Mouse (Mus musculus) heart, embryonic 10.5 days (tissue): ENCODE measurements around the gene Pigm. TPM values are rescaled to one million over a fixed set of nuclear protein-coding genes. Genes with fewer than 3 reads are reported as not detected.

ENCODE experiments used
- DNase-seq: peaks from one replicate; pipeline ENCODE4 v3.0.0-alpha.2; 2017; ENCODE audit warnings: low spot score
- H3K27ac ChIP-seq: fragments of 300-500 bp; sonication (generic); 2 replicates; pipeline ENCODE4 v1.5.1; 2016; ENCODE audit warnings: mild to moderate bottlenecking
- H3K27me3 ChIP-seq: fragments of 300-500 bp; sonication (generic); 2 replicates; pipeline ENCODE4 v1.6.1; 2016; ENCODE audit warnings: mild to moderate bottlenecking; ENCODE audit not compliant: poor library complexity, insufficient read depth, severe bottlenecking
- H3K36me3 ChIP-seq: fragments of 300-500 bp; sonication (generic); 2 replicates; pipeline ENCODE4 v1.6.1; 2016; ENCODE audit warnings: mild to moderate bottlenecking, moderate library complexity
- H3K4me1 ChIP-seq: fragments of 300-500 bp; sonication (generic); 2 replicates; pipeline ENCODE4 v1.6.1; 2016; ENCODE audit warnings: mild to moderate bottlenecking
- H3K4me3 ChIP-seq: fragments of 300-500 bp; sonication (generic); 2 replicates; pipeline ENCODE4 v1.5.1; 2016; ENCODE audit warnings: mild to moderate bottlenecking, moderate library complexity
- H3K9me3 ChIP-seq: fragments of 300-500 bp; sonication (generic); 2 replicates; pipeline ENCODE4 v1.6.1; 2016; ENCODE audit warnings: mild to moderate bottlenecking, moderate library complexity
- WGBS: fragments of 180-500 bp; shearing (Covaris S2); methylation state at CpG from one replicate; pipeline ENCODE4 v1.1.7; 2016; 5-methylcytosine and 5-hydroxymethylcytosine counted together
- polyA plus RNA-seq: library from polyadenylated mRNA; unstranded; fragments of >200 nt; fragmentation: Nextera tagmentation; extraction: Ambion mirVana; gene quantifications from 2 replicates; pipeline ENCODE4 v1.2.1, GENCODE M21; 2016

Gene Pigm
- polyA plus RNA-seq, result 8.0 and 8.6 TPM in 2 replicates

DNA sequence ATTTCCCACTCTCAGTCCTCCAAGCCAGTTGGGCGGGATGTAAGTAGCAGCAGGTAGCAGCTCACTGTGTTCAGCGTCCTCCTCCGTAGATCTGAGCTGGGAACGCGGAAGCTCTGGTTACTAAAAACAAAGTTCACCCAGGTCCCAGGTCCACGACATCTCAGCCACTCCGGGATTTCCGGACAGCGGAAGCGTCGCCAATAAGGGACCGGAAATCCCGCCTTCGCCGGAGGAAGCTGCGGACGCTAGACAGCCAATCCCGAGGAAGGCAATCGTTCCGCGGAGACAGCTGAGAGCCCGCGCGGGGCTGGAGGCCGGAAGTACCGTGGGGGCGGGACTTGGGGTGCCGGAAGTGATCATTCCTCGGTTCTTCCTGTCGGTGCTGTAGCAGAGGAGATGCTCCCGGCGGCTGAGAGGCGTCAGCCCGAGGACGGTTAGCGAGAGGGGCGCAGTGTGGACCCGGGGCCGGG is at the start of gene Pigm:
Pigm (plus strand) TSS at position 349 of the 470 bp plus-strand sequence.
- Histone ChIP-seq H3K9me3 (no peaks in the 10 kb centered on the region), H3K36me3 (peaks cover 17% of the 10 kb centered on the region), H3K27me3 (peaks cover 5% of the 10 kb centered on the region; the same call in 1 of the 2 replicates), H3K27ac (peak within 1 kb of the TSS; percentile 89), H3K4me3 (peak within 1 kb of the TSS; percentile 82), H3K4me1 (peaks cover 15% of the 10 kb centered on the region)
- peak; percentile 99 for DNase-seq
- under 1% methylated on average over 39 of the region's 39 CpGs for WGBS

DNA sequence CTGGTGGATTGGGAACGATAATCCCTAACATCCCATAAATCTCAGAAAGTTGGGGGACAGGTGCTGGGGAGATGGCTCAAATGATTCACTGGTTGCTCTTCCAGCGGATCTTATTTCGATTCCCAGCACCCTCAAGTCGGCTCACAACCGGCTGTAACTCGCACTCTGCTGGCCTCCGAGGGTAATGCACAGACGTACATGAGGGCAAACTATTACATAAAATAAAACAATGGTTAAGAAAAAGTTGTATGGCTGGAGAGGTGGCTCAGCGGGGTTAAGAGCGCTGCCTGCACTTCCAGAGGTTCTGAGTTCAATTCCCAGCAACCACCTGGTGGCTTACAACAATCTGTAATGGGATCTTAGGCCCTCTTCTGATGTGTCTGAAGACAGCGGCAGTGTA is 49.7 kb upstream of the Pigm start:
- peaks cover 22% of the 10 kb centered on the region for H3K4me1 ChIP-seq
- no peaks in the 10 kb centered on the region for H3K9me3 ChIP-seq
- 44% methylated on average over 11 of the region's 11 CpGs for WGBS
- H3K27ac ChIP-seq, result no peak overlapping the region
- no peak for DNase-seq
- no peaks in the 10 kb centered on the region for H3K36me3 ChIP-seq
- H3K27me3 ChIP-seq, result peaks cover 97% of the 10 kb centered on the region
- peak overlapping the region; percentile 63 for H3K4me3 ChIP-seq

DNA sequence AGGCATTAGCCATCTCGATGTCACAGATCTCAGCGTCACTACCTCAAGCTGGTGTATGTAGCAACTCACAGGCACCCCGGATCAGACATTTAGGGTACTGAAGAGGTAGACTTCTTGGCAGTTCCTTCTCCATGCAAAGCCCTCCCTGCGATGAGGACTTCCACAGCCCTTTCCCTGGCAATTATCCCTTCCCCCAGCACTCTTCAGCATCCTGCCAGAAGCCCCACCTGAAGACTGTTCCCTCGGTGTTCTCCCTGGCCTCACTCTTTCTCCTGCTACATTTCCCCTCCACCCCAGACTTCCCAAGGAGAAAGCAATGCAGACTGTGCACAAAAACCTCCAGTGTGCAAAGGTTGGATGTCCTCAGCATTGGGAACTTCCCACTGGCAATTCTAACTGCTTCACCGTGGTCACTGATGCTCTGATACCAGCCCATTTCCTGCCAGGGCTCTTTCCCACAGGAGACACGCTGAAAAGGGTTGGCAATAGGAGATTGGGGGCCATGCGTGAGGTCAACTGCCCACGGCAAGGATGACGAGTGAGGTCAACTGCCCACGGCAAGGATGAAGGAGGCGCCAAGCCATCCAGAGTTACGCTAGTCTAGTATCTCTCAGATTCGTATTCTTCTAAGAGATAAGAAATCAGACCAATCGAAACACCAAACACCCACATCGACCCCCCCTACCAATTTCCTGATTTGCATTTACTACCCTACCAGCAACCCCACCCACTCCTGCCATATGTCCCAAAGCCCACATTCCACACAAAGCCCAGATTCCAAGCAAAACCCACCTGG is 48.9 kb upstream of the Pigm start:
- Histone ChIP-seq H3K4me3 (no peak overlapping the region), H3K36me3 (no peaks in the 10 kb centered on the region), H3K27me3 (peaks cover 93% of the 10 kb centered on the region), H3K4me1 (peaks cover 22% of the 10 kb centered on the region), H3K27ac (no peak overlapping the region), H3K9me3 (no peaks in the 10 kb centered on the region)
- 80% methylated on average over 16 of the region's 16 CpGs for WGBS
- no peak for DNase-seq

DNA sequence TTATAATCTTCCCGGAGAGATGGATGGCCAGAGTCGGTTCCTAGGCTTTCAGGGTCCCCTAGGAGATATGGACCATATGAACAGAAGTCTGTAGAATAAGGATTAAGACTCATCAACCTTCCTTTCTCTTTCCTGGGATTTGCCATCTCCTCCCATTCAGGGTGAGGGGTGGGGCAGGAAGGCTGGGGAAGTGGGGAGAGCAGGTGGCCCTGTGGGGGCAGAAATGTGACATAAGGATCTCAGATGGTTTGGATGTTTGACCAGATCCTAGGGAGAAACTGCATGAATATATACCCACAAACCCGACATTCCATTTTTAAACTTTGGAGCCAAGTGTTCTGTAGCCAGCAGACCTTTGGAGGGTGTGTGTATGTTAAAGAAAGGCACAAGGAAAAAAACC is 48.3 kb upstream of the Pigm start:
- H3K27me3 ChIP-seq, result peaks cover 93% of the 10 kb centered on the region

DNA sequence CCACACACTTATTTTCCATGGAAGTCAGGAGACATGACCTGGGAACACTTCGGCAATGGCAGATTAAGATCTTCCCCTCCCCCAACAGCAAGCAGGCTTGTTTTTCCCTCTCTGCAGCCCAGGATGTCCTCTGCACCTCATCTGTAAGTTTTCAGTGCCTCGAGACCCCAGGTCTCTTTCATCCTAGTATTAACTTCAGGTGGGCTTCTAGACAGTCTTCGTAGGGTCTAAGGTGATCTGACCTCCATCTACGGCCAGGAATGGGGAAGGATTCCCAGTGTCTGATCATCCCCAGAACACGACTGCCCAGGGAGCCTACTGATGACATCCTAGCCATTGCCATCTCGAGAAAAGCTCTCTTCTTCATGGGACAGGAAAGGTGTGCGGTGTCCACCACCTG is 47.9 kb upstream of the Pigm start:
- DNase-seq, result no peak
- peaks cover 17% of the 10 kb centered on the region for H3K4me1 ChIP-seq
- H3K27me3 ChIP-seq, result peaks cover 93% of the 10 kb centered on the region
- no peak overlapping the region for H3K27ac ChIP-seq
- H3K9me3 ChIP-seq, result no peaks in the 10 kb centered on the region
- no peak overlapping the region for H3K4me3 ChIP-seq
- no peaks in the 10 kb centered on the region for H3K36me3 ChIP-seq
- WGBS, result 72% methylated on average over 7 of the region's 7 CpGs

More for the DNA sequence above, 48.3 kb upstream of the Pigm start:
- Histone ChIP-seq H3K9me3 (no peaks in the 10 kb centered on the region), H3K36me3 (no peaks in the 10 kb centered on the region), H3K4me1 (peaks cover 17% of the 10 kb centered on the region), H3K4me3 (no peak overlapping the region), H3K27ac (no peak overlapping the region)
- no peak for DNase-seq
- 74% methylated on average over 3 of the region's 3 CpGs for WGBS

DNA sequence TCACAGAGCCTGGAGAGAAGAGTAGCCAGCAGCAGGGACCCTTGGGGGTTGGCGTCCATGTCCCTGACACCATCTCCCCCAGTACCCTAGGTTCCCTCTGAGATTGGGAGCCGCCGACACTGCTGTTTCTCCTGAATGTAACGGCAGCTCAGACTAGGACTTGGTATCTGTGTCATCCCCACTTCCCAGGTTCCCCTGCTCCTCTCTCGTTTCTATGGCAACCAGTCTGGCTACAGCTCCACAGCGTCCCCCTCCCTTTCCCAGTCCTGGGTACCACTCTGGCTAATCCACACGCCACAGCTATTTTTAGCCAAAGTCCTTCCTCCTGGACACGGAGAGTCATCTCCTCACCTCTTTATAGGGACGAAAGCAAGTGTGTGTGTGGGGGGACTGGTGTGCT is 47.2 kb upstream of the Pigm start, which contains the start of gene Kcnj9:
Kcnj9 (minus strand) TSS at position 188 of the 400 bp plus-strand sequence.
- DNase-seq, result no peak
- WGBS, result 26% methylated on average over 9 of the region's 9 CpGs
- H3K4me1 ChIP-seq, result peaks cover 17% of the 10 kb centered on the region
- H3K27ac ChIP-seq, result no peak within 1 kb of the TSS
- H3K4me3 ChIP-seq, result no peak within 1 kb of the TSS
- no peaks in the 10 kb centered on the region for H3K9me3 ChIP-seq
- H3K27me3 ChIP-seq, result peaks cover 96% of the 10 kb centered on the region
- no peaks in the 10 kb centered on the region for H3K36me3 ChIP-seq

DNA sequence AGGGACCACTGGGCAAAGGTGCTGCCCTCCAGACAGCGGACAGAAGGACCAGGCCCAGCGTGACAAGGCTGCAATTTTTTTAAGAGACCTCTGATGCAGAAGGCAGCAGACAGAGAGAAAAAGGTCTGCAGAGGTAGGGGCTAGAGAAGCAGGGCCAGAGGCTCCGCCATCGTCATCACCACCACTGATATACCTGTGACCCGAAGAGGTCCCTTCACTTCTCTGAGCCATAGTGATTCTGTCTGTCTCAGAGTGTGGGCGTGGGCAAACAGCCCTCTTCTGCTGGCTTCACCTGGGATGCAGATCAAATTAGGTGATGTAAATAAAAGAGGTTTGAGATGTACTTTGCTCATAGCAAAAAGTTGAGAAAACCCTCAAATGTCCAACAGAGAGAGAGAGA is 46.7 kb upstream of the Pigm start:
- 73% methylated on average over 6 of the region's 6 CpGs for WGBS
- Histone ChIP-seq H3K4me3 (no peak overlapping the region), H3K27me3 (peaks cover 95% of the 10 kb centered on the region), H3K4me1 (peaks cover 17% of the 10 kb centered on the region), H3K36me3 (no peaks in the 10 kb centered on the region), H3K9me3 (no peaks in the 10 kb centered on the region), H3K27ac (no peak overlapping the region)
- DNase-seq, result no peak

DNA sequence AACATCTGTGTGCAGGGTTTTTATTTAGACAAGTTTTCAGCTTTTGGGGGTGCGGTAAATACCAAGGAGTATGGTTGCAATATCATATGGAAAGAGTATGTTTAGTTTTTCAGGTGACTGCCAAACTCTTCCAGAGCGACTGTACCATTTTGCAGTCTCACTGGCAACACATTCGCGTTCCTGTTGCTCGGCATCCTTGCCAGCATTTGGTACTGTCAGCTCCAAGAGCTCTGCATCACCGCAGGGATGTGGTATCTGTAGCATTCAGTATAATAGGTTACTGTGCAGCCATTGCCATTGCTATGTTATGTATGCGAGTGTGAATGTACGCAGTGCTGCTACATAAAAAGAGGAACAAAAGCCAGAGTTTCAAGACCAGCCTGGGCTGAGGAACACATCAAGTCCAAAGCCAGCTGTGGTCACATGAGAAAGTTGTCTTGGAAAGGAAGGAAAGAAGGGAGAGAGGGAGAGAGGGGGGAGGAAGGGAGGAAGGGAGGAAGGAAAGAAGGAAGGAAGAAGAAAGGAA is 44.9 kb upstream of the Pigm start:
- Histone ChIP-seq H3K9me3 (no peaks in the 10 kb centered on the region), H3K27ac (no peak overlapping the region), H3K36me3 (no peaks in the 10 kb centered on the region), H3K4me3 (no peak overlapping the region), H3K27me3 (peaks cover 93% of the 10 kb centered on the region), H3K4me1 (peaks cover 6% of the 10 kb centered on the region)
- no peak for DNase-seq
- WGBS, result 70% methylated on average over 8 of the region's 8 CpGs

DNA sequence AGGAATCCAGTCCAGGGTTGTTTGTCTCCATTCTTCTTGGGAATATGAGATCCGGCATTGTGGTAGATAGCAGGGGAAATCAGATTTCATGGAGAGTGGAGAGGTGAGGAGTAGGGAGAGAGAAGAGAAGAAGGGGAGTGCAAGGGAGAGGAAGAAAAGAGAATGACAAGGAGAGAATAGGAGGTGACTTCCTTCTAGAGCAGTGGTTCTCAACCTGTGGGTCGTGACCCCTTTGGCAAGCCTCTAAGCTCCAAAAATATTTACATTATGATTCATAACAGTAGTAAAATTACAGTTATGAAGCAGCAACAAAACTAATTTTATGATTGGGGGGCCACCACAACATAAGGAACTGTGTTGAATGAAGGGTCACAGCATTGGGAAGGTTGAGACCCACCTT is 43.4 kb upstream of the Pigm start:
- H3K9me3 ChIP-seq, result no peaks in the 10 kb centered on the region
- 77% methylated on average over 2 of the region's 2 CpGs for WGBS
- H3K36me3 ChIP-seq, result no peaks in the 10 kb centered on the region
- peaks cover 82% of the 10 kb centered on the region for H3K27me3 ChIP-seq
- no peak for DNase-seq
- peaks cover 5% of the 10 kb centered on the region for H3K4me1 ChIP-seq
- no peak overlapping the region for H3K27ac ChIP-seq
- no peak overlapping the region for H3K4me3 ChIP-seq

DNA sequence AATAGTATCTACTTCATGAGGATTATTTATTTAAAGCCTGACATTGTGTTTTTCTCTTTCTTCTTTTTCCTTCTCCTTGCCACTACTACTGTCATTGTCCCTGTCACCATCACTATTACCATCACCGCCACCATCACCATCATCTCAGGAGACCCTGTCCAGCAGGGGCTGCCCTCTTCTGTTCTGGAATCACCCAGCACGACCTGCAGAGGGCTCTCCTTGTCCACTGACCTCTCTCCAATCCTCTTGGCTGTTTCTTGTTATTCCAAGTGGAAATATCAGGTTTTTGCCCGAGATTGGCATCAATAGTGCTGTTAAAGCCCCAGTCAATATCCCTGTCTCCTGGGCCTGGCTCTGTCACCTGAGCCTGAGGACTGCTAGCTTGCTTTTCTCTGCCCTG is 42.8 kb upstream of the Pigm start:
- no peak overlapping the region for H3K27ac ChIP-seq
- H3K4me3 ChIP-seq, result no peak overlapping the region
- H3K36me3 ChIP-seq, result no peaks in the 10 kb centered on the region
- no peaks in the 10 kb centered on the region for H3K9me3 ChIP-seq
- DNase-seq, result no peak
- H3K27me3 ChIP-seq, result peaks cover 82% of the 10 kb centered on the region
- 11% methylated on average over 3 of the region's 3 CpGs for WGBS
- peaks cover 5% of the 10 kb centered on the region for H3K4me1 ChIP-seq

DNA sequence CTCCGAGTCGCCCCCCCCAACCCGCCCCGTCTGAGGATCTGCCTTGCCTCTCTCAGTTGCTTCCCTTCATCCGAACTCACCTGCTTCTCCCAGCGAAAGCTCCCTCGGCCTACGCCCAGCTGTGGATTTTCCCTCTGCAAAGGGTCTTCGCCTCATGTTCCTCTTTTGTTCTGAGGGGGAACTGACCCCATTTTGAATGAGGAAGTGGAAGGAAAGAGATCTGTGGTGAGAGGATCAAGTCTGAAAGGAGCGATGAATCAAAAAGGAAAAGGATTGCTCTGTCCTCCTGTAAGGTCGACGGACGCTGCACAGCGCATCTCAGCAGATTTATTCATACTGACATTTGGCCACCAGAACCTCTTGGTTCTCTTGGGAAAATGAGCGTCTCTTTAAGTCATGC is 40.5 kb upstream of the Pigm start:
- H3K4me1 ChIP-seq, result peaks cover 5% of the 10 kb centered on the region
- DNase-seq, result no peak
- H3K9me3 ChIP-seq, result no peaks in the 10 kb centered on the region
- peaks cover 82% of the 10 kb centered on the region for H3K27me3 ChIP-seq
- 69% methylated on average over 15 of the region's 15 CpGs for WGBS
- H3K36me3 ChIP-seq, result no peaks in the 10 kb centered on the region
- H3K27ac ChIP-seq, result no peak overlapping the region
- no peak overlapping the region for H3K4me3 ChIP-seq

DNA sequence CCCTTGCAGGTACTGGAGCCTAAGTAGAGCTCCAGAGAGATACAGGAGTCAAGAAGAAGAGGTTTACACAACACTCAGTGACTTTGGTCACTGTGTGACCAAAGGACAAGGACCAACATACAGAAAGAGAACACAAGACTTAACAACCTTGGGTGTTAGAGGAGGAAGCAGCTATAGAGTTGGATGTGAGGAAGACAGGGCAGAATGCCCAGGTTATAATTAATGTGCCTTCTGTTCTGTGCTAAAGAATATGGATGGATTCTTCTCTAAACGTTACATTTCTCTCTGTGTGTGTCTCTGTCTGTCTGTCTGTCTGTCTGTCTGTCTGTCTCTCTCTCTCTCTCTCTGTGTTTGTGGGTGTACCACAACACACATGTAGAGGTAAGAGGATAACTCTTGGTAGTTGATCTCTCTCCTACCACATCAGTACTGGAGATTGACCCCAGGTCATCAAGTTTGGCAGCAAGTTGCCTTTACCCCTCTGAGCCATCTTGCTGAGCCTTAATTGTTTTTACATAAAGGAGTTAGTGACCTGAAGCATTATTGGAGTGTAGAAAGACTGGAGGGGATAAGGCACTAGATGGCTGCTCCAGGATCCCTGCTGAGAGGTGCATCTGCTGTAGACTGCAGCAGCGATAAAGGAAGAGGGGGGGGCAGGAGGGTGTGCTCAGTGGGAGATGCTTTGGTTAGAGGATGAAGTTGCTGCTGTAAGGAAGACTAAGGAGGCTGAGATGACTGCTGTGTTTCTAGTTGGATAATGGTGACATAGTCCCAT is 38.7 kb upstream of the Pigm start:
- Histone ChIP-seq H3K4me3 (no peak overlapping the region), H3K27me3 (peaks cover 86% of the 10 kb centered on the region), H3K4me1 (peaks cover 12% of the 10 kb centered on the region), H3K36me3 (no peaks in the 10 kb centered on the region), H3K27ac (no peak overlapping the region), H3K9me3 (no peaks in the 10 kb centered on the region)
- DNase-seq, result no peak
- 40% methylated on average over 2 of the region's 2 CpGs for WGBS
